Mouse (Mus musculus): Measurements from ENCODE around the gene Hexb. TPM values are rescaled to one million over a fixed set of nuclear protein-coding genes. Genes with fewer than 3 reads are reported as not detected.
"Not testable (repeated sequence)": the region's sequence is repeated elsewhere in the genome, so short reads cannot be mapped to it uniquely, and the experiment has no call there.

Gene Hexb
- polyA plus RNA-seq, 1 experiment from 2014 or later: 273 TPM

DNA sequence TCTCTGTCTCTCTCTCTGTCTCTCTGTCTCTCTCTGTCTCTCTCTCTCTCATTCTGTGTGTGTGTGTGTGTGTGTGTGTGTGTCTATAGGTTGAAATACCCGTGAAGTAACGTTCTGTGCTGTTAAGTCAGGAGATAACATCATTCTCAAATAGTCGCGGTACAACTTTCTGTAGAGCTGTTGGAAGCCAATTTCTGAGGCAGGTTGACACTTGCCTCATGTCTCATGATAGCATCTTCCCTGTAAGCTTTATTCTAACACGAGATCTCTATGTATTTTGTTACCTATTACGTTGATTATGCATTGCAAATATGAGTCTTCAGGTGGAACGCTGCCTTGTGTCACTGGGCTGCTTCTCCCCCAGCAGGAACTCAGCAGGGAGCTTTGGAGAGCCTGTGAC, 55.8 kb downstream of the Hexb start:
- 87% methylated on average over 7 of the region's 7 CpGs for WGBS
- H3K4me2 ChIP-seq (replicated peaks; ENCODE audit: low read depth): no peak overlapping the region
- H3K9me3 ChIP-seq (ENCODE audit: control insufficient read depth): no peaks in the 10 kb centered on the region
- no peak overlapping the region for H3K4me3 ChIP-seq (ENCODE audit: low read depth, low read length)
- H3K27me3 ChIP-seq (replicated peaks; ENCODE audit: control insufficient read depth, insufficient read depth, low read length): no peaks in the 10 kb centered on the region
- H3K36me3 ChIP-seq (ENCODE audit: control insufficient read depth, insufficient read depth): peaks cover 23% of the 10 kb centered on the region
- H3K4me1 ChIP-seq (replicated peaks; ENCODE audit: control insufficient read depth, insufficient read depth, low read length): no peaks in the 10 kb centered on the region
- no peak overlapping the region for H3K9ac ChIP-seq (ENCODE audit: low read depth, low read length)
- no peak overlapping the region for H3K27ac ChIP-seq (ENCODE audit: low read depth, low read length)
- ATAC-seq: no peak
- no peak for TF ChIP-seq CTCF (IDR thresholded peaks at IDR 0.05; ENCODE audit: low read depth)

DNA sequence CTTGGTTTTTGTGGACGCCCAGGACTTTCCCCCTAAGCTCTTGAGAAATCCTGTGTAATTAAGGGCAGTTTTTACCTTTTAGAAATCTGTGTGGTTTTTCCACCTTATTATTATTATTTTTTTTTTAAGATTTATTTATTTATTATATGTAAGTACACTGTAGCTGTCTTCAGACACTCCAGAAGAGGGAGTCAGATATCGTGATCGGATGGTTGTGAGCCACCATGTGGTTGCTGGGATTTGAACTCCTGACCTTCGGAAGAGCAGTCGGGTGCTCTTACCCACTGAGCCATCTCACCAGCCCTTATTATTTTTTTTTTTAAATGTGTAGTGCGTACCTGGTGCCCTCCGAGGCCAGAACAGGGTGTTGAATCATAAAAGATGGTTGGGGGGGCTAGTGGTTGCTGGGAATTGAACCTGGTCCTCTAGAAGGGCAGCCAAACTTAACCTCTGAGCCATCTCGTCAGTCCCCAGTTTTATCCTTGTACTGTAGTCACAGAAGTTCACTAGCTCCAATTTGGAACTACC, 59.7 kb downstream of the Hexb start:
- H3K27ac ChIP-seq (ENCODE audit: low read depth, low read length): peak overlapping the region; percentile 90; the same call in 1 of the 2 replicates
- ATAC-seq; H3K27me3 ChIP-seq (replicated peaks; ENCODE audit: control insufficient read depth, insufficient read depth, low read length); H3K4me1 ChIP-seq (replicated peaks; ENCODE audit: control insufficient read depth, insufficient read depth, low read length); H3K9me3 ChIP-seq (ENCODE audit: control insufficient read depth): not testable (repeated sequence)
- H3K36me3 ChIP-seq (ENCODE audit: control insufficient read depth, insufficient read depth): peaks cover 22% of the 10 kb centered on the region; the same call in 1 of the 2 replicates
- peak overlapping the region; percentile 90 for H3K4me3 ChIP-seq (ENCODE audit: low read depth, low read length)
- peak overlapping the region; percentile 63 for H3K4me2 ChIP-seq (replicated peaks; ENCODE audit: low read depth)
- peak overlapping the region; percentile 87 for H3K9ac ChIP-seq (ENCODE audit: low read depth, low read length)
- 24% methylated on average over 8 of the region's 8 CpGs for WGBS

DNA sequence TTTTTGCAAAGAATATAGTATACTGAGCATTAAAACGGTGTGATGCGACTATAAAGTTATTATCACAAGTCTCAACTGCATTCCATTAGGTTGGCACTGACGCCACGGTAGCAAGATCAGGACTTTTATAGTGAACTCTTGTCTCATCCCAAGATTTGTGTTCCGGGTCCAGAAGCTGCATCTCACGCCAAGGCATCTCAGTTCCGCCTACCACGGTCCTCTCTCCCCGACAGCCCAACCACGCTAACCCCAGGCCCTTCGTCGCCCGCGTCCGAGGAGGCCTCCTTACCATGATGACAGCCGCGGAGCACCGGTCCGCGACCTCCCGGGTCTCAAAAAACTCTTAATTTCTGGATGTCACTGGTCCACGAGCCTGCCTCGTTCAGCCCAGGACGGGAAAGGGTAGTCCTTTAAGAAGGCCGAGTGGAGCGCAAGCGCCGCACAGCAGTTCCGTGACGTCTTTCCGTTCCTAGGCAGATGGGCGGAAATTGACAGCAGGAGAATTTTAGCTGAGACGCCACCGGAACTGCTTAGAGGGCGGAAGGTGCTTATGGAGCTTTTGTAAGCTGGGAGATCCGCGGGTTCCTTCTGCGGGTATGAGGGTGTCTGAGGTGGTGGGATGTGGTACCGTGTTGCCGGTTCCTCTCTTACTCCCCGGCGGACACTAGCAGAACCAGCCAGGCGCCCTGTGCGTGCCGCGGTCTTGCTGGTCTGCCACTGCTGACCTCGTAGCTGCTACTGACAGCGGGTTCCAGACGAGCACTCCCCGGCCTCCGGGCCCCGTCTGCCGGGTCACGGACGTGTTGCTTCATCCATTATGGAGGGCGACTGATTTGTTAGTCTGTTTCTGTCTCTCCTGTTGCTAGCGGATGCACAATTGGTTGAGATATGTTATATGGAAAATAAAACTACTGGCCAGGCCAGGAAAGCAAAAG, 60.4 kb downstream of the Hexb start, which contains the start of the genes Gfm2 and Nsa2:
TSS of gene Gfm2 (plus strand) at position 472 of the 935 bp plus-strand sequence.
TSS of gene Nsa2 (minus strand) at position 472 of the 935 bp plus-strand sequence.
- Histone ChIP-seq H3K4me3 (ENCODE audit: low read depth, low read length) (peak within 1 kb of the TSS; percentile 90), H3K27me3 (replicated peaks; ENCODE audit: control insufficient read depth, insufficient read depth, low read length) (no peaks in the 10 kb centered on the region), H3K9me3 (ENCODE audit: control insufficient read depth) (no peaks in the 10 kb centered on the region), H3K4me2 (replicated peaks; ENCODE audit: low read depth) (peak within 1 kb of the TSS; percentile 63), H3K4me1 (replicated peaks; ENCODE audit: control insufficient read depth, insufficient read depth, low read length) (no peaks in the 10 kb centered on the region), H3K36me3 (ENCODE audit: control insufficient read depth, insufficient read depth) (peaks cover 24% of the 10 kb centered on the region), H3K27ac (ENCODE audit: low read depth, low read length) (peak within 1 kb of the TSS; percentile 90), H3K9ac (ENCODE audit: low read depth, low read length) (peak within 1 kb of the TSS; percentile 87)
- under 1% methylated on average over 57 of the region's 57 CpGs for WGBS
- peak; percentile 98 for ATAC-seq
- no peak for TF ChIP-seq CTCF (IDR thresholded peaks at IDR 0.05; ENCODE audit: low read depth)

DNA sequence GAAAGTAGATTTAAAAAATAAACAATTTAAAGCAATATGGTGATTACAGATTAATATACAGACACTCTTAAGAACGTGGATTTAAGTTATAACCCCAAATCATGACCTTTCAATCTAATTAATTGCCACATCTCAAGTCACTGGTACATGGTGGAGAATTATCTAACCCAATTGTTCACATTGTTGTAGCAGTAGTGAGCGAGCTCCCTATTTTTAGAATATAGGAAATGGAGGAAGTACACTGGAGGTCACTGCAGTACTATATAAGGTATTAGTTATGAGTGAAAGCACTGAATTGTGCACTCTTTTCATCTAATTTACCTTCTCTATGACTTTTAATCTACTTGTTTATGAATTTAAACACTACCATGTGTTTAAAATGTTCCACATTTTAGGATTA, 67.7 kb downstream of the Hexb start:
- no CpG with 5 or more reads among the region's 2 CpGs for WGBS
- ATAC-seq: not testable (repeated sequence)

DNA sequence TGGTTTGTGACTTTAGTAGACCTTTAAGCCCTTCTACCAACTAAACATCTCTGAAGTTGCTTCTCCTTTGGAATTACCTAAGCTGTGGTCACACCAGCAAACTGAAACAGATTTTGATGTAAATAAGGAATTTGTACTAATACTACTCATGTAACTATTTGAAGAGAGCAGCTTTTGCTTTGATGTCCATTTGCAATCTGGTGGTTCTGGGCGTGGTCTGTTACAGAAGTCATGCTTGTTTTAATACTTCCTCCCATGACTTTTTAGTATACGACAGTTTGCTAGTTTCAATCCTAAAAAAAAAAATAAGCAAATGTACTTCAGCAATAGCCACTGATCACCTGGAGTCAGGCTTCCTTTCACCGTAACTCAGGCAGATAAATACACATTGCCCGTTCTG, 68.5 kb downstream of the Hexb start:
- ATAC-seq; H3K4me1 ChIP-seq (replicated peaks; ENCODE audit: control insufficient read depth, insufficient read depth, low read length); H3K9me3 ChIP-seq (ENCODE audit: control insufficient read depth); H3K9ac ChIP-seq (ENCODE audit: low read depth, low read length); H3K27ac ChIP-seq (ENCODE audit: low read depth, low read length); H3K4me3 ChIP-seq (ENCODE audit: low read depth, low read length); H3K27me3 ChIP-seq (replicated peaks; ENCODE audit: control insufficient read depth, insufficient read depth, low read length); H3K4me2 ChIP-seq (replicated peaks; ENCODE audit: low read depth): not testable (repeated sequence)
- 82% methylated on average over 2 of the region's 4 CpGs for WGBS
- peaks cover 16% of the 10 kb centered on the region for H3K36me3 ChIP-seq (ENCODE audit: control insufficient read depth, insufficient read depth)

More for the DNA sequence above, 67.7 kb downstream of the Hexb start:
- not testable (repeated sequence) for H3K4me3 ChIP-seq (ENCODE audit: low read depth, low read length); H3K9me3 ChIP-seq (ENCODE audit: control insufficient read depth); H3K4me1 ChIP-seq (replicated peaks; ENCODE audit: control insufficient read depth, insufficient read depth, low read length); H3K4me2 ChIP-seq (replicated peaks; ENCODE audit: low read depth); H3K27ac ChIP-seq (ENCODE audit: low read depth, low read length); H3K9ac ChIP-seq (ENCODE audit: low read depth, low read length); H3K27me3 ChIP-seq (replicated peaks; ENCODE audit: control insufficient read depth, insufficient read depth, low read length)
- H3K36me3 ChIP-seq (ENCODE audit: control insufficient read depth, insufficient read depth): peaks cover 23% of the 10 kb centered on the region

Other genes starting within 250 kb of the Hexb start
- not detected in 2 replicates for gene 1700029F12Rik, start 164.0 kb downstream of the Hexb start, polyA plus RNA-seq (2015; fragmentation: Nextera tagmentation; extraction: Ambion mirVana)
- gene Fam169a, start 131.1 kb downstream of the Hexb start, polyA plus RNA-seq (2015; fragmentation: Nextera tagmentation; extraction: Ambion mirVana): 0.78 and 0.90 TPM in 2 replicates
- 3.5 and 4.2 TPM in 2 replicates for gene Gm6169, start 99.1 kb downstream of the Hexb start, polyA plus RNA-seq (2015; fragmentation: Nextera tagmentation; extraction: Ambion mirVana)
- 16.8 and 19.0 TPM in 2 replicates for gene Gfm2, start 60.4 kb downstream of the Hexb start, polyA plus RNA-seq (2015; fragmentation: Nextera tagmentation; extraction: Ambion mirVana)
- 58.1 and 64.0 TPM in 2 replicates for gene Nsa2, start 60.4 kb downstream of the Hexb start, polyA plus RNA-seq (2015; fragmentation: Nextera tagmentation; extraction: Ambion mirVana)
- gene Enc1, start 42.7 kb upstream of the Hexb start, polyA plus RNA-seq (2015; fragmentation: Nextera tagmentation; extraction: Ambion mirVana): 2.3 and 2.6 TPM in 2 replicates